Mouse (Mus musculus) heart, postnatal 0 days (tissue): ENCODE data around the gene Sf3a1.

Experiments used
- CTCF ChIP-seq: IDR thresholded peaks from 2 replicates; pipeline ENCODE4 v1.5.1; 2016; ENCODE audit warnings: antibody characterized with exemption, control low read depth, low read depth
- EP300 ChIP-seq: IDR thresholded peaks from 2 replicates; pipeline ENCODE4 v1.6.1; 2016; ENCODE audit warnings: antibody characterized with exemption, low read depth

- TF ChIP-seq EP300 (no peak), CTCF (no peak)
These were observed 36.5 kb downstream of the Sf3a1 start for GRCm38 (mm10) chr11:4196636-4197035.
